In genomic region chr5:75222491-75223265, GRCm38 (mm10) we compare ENCODE assay signal across 15 mouse cellular contexts.
DNase-seq lines count a peak whose midpoint lies in the region; ATAC-seq lines count a peak whose summit lies in the region.
"Had no signal": no experiment of that assay in that cellular context is flagged by ENCODE, and none has a peak within 500 bp of the region (broad histone marks: within the 10 kb centered on the region; RNA-seq: fewer than 3 reads in every experiment).

No protein-coding gene starts in this region.

- WGBS in forebrain, embryonic 15.5 days, result 53% methylated on average over 10 of the region's 10 CpGs
- 31% methylated on average over 10 of the region's 10 CpGs for WGBS in neural tube, embryonic 14.5 days

- 0 out of 2 replicates have a peak, but pooled peaks have one; percentile 43 for ATAC-seq in forebrain, embryonic 15.5 days (replicated peaks)
- ATAC-seq in neural tube, embryonic 14.5 days (ENCODE audit: low read depth), result peak; percentile 85

- no peak overlapping the region for H3K27ac ChIP-seq in forebrain, embryonic 15.5 days (replicated peaks)
- H3K27ac ChIP-seq in neural tube, embryonic 14.5 days (ENCODE audit: low read depth, low read length), result no peak overlapping the region
- H3K27ac ChIP-seq: liver, embryonic 14.5 days had no signal

- H3K4me1 ChIP-seq in forebrain, embryonic 15.5 days, result peaks cover 9% of the 10 kb centered on the region; the same call in 1 of the 2 replicates
- no peaks in the 10 kb centered on the region for H3K4me1 ChIP-seq in neural tube, embryonic 14.5 days (ENCODE audit: control insufficient read depth, insufficient read depth, low read length)

- H3K9ac ChIP-seq in forebrain, embryonic 15.5 days (replicated peaks), result no peak overlapping the region
- H3K9ac ChIP-seq in neural tube, embryonic 14.5 days (replicated peaks; ENCODE audit: low read depth, low read length), result no peak overlapping the region
- H3K9ac ChIP-seq: liver, embryonic 14.5 days had no signal

- no peak overlapping the region for H3K4me2 ChIP-seq in forebrain, embryonic 15.5 days (replicated peaks)
- no peak overlapping the region for H3K4me2 ChIP-seq in neural tube, embryonic 14.5 days (ENCODE audit: low read depth, low read length)

- no peaks in the 10 kb centered on the region for H3K36me3 ChIP-seq in forebrain, embryonic 15.5 days
- H3K36me3 ChIP-seq in neural tube, embryonic 14.5 days (ENCODE audit: control insufficient read depth, insufficient read depth, low read length), result no peaks in the 10 kb centered on the region

- H3K9me3 ChIP-seq in forebrain, embryonic 15.5 days, result no peaks in the 10 kb centered on the region
- H3K9me3 ChIP-seq in neural tube, embryonic 14.5 days (ENCODE audit: control insufficient read depth, low read length), result no peaks in the 10 kb centered on the region

- H3K4me3 ChIP-seq in forebrain, embryonic 15.5 days, result no peak overlapping the region
- H3K4me3 ChIP-seq in neural tube, embryonic 14.5 days (ENCODE audit: low read depth, low read length), result no peak overlapping the region

- peak; percentile 24 to 41 for DNase-seq in cerebellum, postnatal 10 days
- no peak for DNase-seq in cerebellum, adult 8-10 months
- peak; percentile 83 for DNase-seq in mesoderm, embryonic 11.5 days (ENCODE audit: low read depth, low spot score)
- DNase-seq in liver, result no peak
- DNase-seq in adrenal gland, postnatal 36 days, result no peak
- DNase-seq in adrenal gland, adult 18-20 months (ENCODE audit: low spot score in 2 of 2), result no peak
- DNase-seq: adrenal gland, postnatal 25 days; heart, postnatal 10 days; kidney, adult 2 months; lung, postnatal 36 days; right cerebral cortex, postnatal 14 days; thymus, adult 2 months had no signal

- no peaks in the 10 kb centered on the region for H3K27me3 ChIP-seq in forebrain, embryonic 15.5 days
- no peaks in the 10 kb centered on the region for H3K27me3 ChIP-seq in neural tube, embryonic 14.5 days (ENCODE audit: control insufficient read depth, insufficient read depth, low read length)

Comparison
In these comparisons a context has a peak if more than half of its experiments do, and no peak if none do; other contexts are left out.
1. DNase-seq: peak in cerebellum, postnatal 10 days (2 of 2) and mesoderm, embryonic 11.5 days (single experiment); none in cerebellum, adult 8-10 months (single experiment), liver (single experiment), adrenal gland, postnatal 36 days (0 of 2) and adrenal gland, adult 18-20 months (0 of 2).